Mouse (Mus musculus): ENCODE measurements around the gene Myo16.

DNA sequence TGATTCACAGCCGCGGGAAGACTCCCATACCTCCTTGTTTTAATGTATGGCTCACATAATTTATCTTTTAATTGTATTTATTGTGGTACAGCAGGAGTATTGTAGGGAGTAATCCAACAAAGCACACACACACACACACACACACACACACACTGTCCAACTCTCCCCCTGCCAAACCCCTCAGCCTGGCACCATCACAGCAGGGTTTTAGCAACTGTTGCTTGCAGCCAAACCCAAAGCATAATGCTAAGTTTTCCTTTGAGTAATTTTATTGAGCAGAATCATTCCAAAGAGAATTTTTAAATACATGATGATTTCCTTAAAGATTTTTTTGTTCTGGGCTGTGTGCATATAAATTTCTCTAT, 336.7 kb downstream of the Myo16 start:
- no peak for TF ChIP-seq EP300 (optimal IDR thresholded peaks at IDR 0.05)
- TF ChIP-seq CTCF (IDR thresholded peaks at IDR 0.05; ENCODE audit: low read depth), result no peak

All from stomach, postnatal 0 days (tissue).